Mouse (Mus musculus): ENCODE data around the gene Ppp1r1b.

- TF ChIP-seq POLR2A (IDR thresholded peaks at IDR 0.05; ENCODE audit: borderline replicate concordance, insufficient read depth, low read length) = peak; percentile 70; the same call in 1 of the 2 replicates
- TF ChIP-seq CTCF (IDR thresholded peaks at IDR 0.05; ENCODE audit: borderline replicate concordance, insufficient read depth, low read depth, low read length) = no peak
Observed at GRCm38 (mm10) chr11:98400161-98400726, 52.0 kb downstream of the Ppp1r1b start, which contains the start of gene Pgap3.
